ENCODE assay signal across 11 mouse cellular contexts in the genomic region with DNA sequence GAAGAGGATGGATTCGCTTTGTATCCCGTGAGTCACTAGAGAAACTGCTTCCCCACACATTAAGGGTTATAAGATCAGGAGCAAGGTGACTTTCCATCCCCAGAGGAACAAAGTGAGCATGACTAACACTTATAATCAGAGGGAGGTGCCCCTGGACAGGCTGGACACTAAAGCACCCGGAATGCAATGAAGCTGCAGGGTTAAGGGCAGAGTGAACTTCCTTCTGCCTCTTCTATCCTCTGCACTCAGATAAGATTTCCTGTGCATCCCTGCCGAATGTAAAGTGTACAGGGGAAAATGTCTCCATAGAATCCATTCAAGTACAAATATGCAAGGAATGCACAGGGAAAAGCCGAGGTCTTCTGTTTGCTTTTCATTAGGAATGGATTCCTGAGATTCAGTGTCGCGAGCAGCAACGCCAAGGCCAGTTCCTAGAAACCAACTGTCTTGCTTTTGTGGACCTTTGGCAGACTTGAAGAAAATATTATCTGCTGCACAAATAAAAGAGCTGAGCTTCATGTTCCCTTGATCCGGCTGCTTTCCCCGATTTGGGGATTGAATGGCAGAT. TPM values are rescaled to one million over a fixed set of nuclear protein-coding genes. Genes with fewer than 3 reads are reported as not detected.
A peak's percentile ranks its signal among the peaks of the same experiment; 100 is the strongest.
DNase-seq lines count a peak whose midpoint lies in the region; ATAC-seq and TF ChIP-seq lines count a peak whose summit lies in the region.
"Had no signal": no experiment of that assay in that cellular context is flagged by ENCODE, and none has a peak within 500 bp of the region (broad histone marks: within the 10 kb centered on the region; RNA-seq: fewer than 3 reads in every experiment).

No protein-coding gene starts in this region.

- no peak overlapping the region for H3K4me3 ChIP-seq in kidney, adult 2 months (ENCODE audit: insufficient read depth, low read depth, low read length)

- no peak overlapping the region for H3K27ac ChIP-seq in kidney, adult 2 months (ENCODE audit: insufficient read depth, low read depth, low read length)
- H3K27ac ChIP-seq: stomach, postnatal 0 days had no signal

- no peaks in the 10 kb centered on the region for H3K27me3 ChIP-seq in kidney, adult 2 months (replicated peaks; ENCODE audit: control insufficient read depth, insufficient read depth, low read length)
- no peaks in the 10 kb centered on the region for H3K27me3 ChIP-seq in Patski

- WGBS in kidney, adult 2 months = 24% methylated on average over 10 of the region's 10 CpGs

- H3K36me3 ChIP-seq in kidney, adult 2 months (ENCODE audit: control insufficient read depth, insufficient read depth, low read length) = no peaks in the 10 kb centered on the region

- in situ Hi-C loops in Patski (cut with MboI; ENCODE audit: low pct_unique_long_range_greater_than_20kb) = no loop called here

- DNase-seq in kidney, adult 2 months = peak; percentile 5
- no peak for DNase-seq in kidney, adult 9 months
- DNase-seq in Patski (ENCODE audit: low read depth, low spot score) = peak; percentile 22
- DNase-seq in brain, embryonic 14.5 days (ENCODE audit: low read depth) = peak; percentile 45
- peak; percentile 7 for DNase-seq in kidney, postnatal 10 days
- DNase-seq in ovary, postnatal 36 days (ENCODE audit: low spot score) = no peak
- no peak for DNase-seq in thymus, postnatal 14 days
- DNase-seq: adrenal gland, postnatal 36 days; cerebellum, postnatal 36 days; heart, adult 18-20 months had no signal

- ATAC-seq in Patski = peak; percentile 89

- no peak for TF ChIP-seq POLR2A in kidney, adult 2 months (IDR thresholded peaks at IDR 0.05; ENCODE audit: low read depth, low read length)
- no peak for TF ChIP-seq POLR2A in brain, embryonic 14.5 days (IDR thresholded peaks at IDR 0.05; ENCODE audit: borderline replicate concordance, extremely low read depth, insufficient read depth, insufficient read length, poor library complexity, severe bottlenecking)

- POLR2A ChIA-PET in Patski (lab: Charles Lee) = interaction anchor here (0.5 kb wide), 1 partner anchor 625 kb away, joined by 3 read pairs; no protein-coding TSS in a partner anchor

- TF ChIP-seq CTCF in kidney, adult 2 months (conservative IDR thresholded peaks at IDR 0.05; ENCODE audit: insufficient read depth, insufficient read length, low read depth, low read length) = no peak
- TF ChIP-seq CTCF in Patski (IDR thresholded peaks at IDR 0.05) = no peak
- TF ChIP-seq CTCF in brain, embryonic 14.5 days (IDR thresholded peaks at IDR 0.05; ENCODE audit: borderline replicate concordance, extremely low read depth, insufficient read depth, insufficient read length) = no peak

- CTCF ChIA-PET in Patski (lab: Charles Lee) = no interaction called here

- H3K4me1 ChIP-seq in kidney, adult 2 months (ENCODE audit: control insufficient read depth, insufficient read depth, low read length) = no peaks in the 10 kb centered on the region

RNA-seq across cellular contexts. Expression of gene Fbxl7, which starts 58.5 kb away (rescaled TPM):
- polyA plus RNA-seq in kidney, adult 2 months (2012; rRNA removed) = 2.8 and 2.9 TPM in 2 replicates
- polyA plus RNA-seq in Patski (2021) = 2.6 TPM
- 10.0 and 15.6 TPM in 2 replicates for polyA plus RNA-seq in brain, embryonic 14.5 days (2012; rRNA removed)

Comparison
In these comparisons a context has a peak if more than half of its experiments do, and no peak if none do; other contexts are left out.
1. DNase-seq: peak in kidney, adult 2 months (single experiment), Patski (single experiment), brain, embryonic 14.5 days (single experiment) and kidney, postnatal 10 days (single experiment); none in kidney, adult 9 months (single experiment), ovary, postnatal 36 days (single experiment) and thymus, postnatal 14 days (single experiment).